Mouse (Mus musculus) intestine, embryonic 16.5 days (tissue): Measurements from ENCODE around the gene Olfr1090. TPM values are rescaled to one million over a fixed set of nuclear protein-coding genes. Genes with fewer than 3 reads are reported as not detected.

Source experiments
- ATAC-seq: fragments of 200-750 bp; cut with Nextera tagmentation; 2 replicates; pipeline ENCODE4 v1.8.0; 2017; ENCODE audit warnings: moderate TSS enrichment, moderate library complexity
- H3K27ac ChIP-seq: fragments of 300-500 bp; sonication (generic); 2 replicates; pipeline ENCODE4 v1.5.1; 2014; ENCODE audit warnings: mild to moderate bottlenecking, low read length
- H3K27me3 ChIP-seq: fragments of 300-500 bp; sonication (generic); replicated peaks from 2 replicates; pipeline ENCODE4 v1.6.1; 2014; ENCODE audit warnings: low read length, control low read depth, mixed read lengths; ENCODE audit not compliant: control insufficient read depth, insufficient read depth
- H3K36me3 ChIP-seq: fragments of 300-500 bp; sonication (generic); 2 replicates; pipeline ENCODE4 v1.6.1; 2014; ENCODE audit warnings: low read length, control low read depth; ENCODE audit not compliant: control insufficient read depth, insufficient read depth
- H3K4me1 ChIP-seq: fragments of 300-500 bp; sonication (generic); 2 replicates; pipeline ENCODE4 v1.6.1; 2014; ENCODE audit warnings: low read length, control low read depth, mixed read lengths; ENCODE audit not compliant: control insufficient read depth, insufficient read depth
- H3K4me2 ChIP-seq: fragments of 300-500 bp; sonication (generic); 2 replicates; pipeline ENCODE4 v1.6.1; 2014; ENCODE audit warnings: low read depth, low read length, control low read depth
- H3K4me3 ChIP-seq: fragments of 300-500 bp; sonication (generic); 2 replicates; pipeline ENCODE4 v1.5.1; 2014; ENCODE audit warnings: mild to moderate bottlenecking, low read length
- H3K9ac ChIP-seq: fragments of 300-500 bp; sonication (generic); 2 replicates; pipeline ENCODE4 v1.6.1; 2014; ENCODE audit warnings: low read depth, low read length
- H3K9me3 ChIP-seq: fragments of 300-500 bp; sonication (generic); 2 replicates; pipeline ENCODE4 v1.6.1; 2016; ENCODE audit warnings: low read length, control low read depth; ENCODE audit not compliant: control insufficient read depth
- WGBS: fragments of 180-500 bp; shearing (Covaris S2); extraction: QIAGEN DNeasy Blood & Tissue Kit; methylation state at CpG from one replicate; pipeline ENCODE4 v1.1.7; 2014; 5-methylcytosine and 5-hydroxymethylcytosine counted together
- polyA plus RNA-seq: library from polyadenylated mRNA; unstranded; fragments of >200 nt; fragmentation: Nextera tagmentation; extraction: Ambion mirVana; gene quantifications from 2 replicates; pipeline ENCODE4 v1.2.1, GENCODE M21; 2015

The Olfr1090 gene
- not detected in 2 replicates for polyA plus RNA-seq

- H3K9me3 ChIP-seq, result no peaks in the 10 kb centered on the region
- WGBS, result 93% methylated on average over 1 of the region's 1 CpGs
- H3K27me3 ChIP-seq, result no peaks in the 10 kb centered on the region
- no peak for ATAC-seq
- H3K4me1 ChIP-seq, result no peaks in the 10 kb centered on the region
- no peak within 1 kb of the TSS for H3K27ac ChIP-seq
- H3K36me3 ChIP-seq, result no peaks in the 10 kb centered on the region
- no peak within 1 kb of the TSS for H3K4me2 ChIP-seq
- no peak within 1 kb of the TSS for H3K4me3 ChIP-seq
- no peak within 1 kb of the TSS for H3K9ac ChIP-seq
Measured at GRCm38 (mm10) chr2:86758893-86759292, at the start of gene Olfr1090. TSS of gene Olfr1090 (minus strand) at chr2:86758993.

DNA sequence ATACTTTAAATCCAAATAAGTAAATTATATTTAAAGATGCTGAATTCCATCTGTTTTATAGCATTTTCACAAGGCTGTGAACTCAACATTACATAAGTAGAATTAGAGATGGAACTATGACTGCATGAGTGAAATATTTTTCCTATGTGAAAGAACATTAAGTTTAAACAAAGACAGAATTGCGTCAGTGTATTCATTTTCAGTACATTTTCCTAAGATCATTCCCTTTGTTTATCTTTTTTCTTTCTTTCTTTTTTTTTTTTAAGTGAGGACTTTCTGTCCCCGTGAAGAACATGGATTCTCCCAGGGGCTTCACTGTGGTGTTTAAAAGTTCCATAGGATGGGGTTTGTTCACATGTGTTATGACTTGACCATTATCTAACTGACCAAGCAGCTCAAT is 23.4 kb upstream of the Olfr1090 start, which contains the start of gene Olfr1093:
Gene Olfr1093 (plus strand): TSS at position 301 of the 400 bp plus-strand sequence.
- Histone ChIP-seq H3K36me3 (no peaks in the 10 kb centered on the region), H3K4me1 (no peaks in the 10 kb centered on the region), H3K4me3 (no peak within 1 kb of the TSS), H3K27me3 (no peaks in the 10 kb centered on the region), H3K9me3 (no peaks in the 10 kb centered on the region), H3K4me2 (no peak within 1 kb of the TSS), H3K27ac (no peak within 1 kb of the TSS), H3K9ac (no peak within 1 kb of the TSS)
- WGBS, result 77% methylated on average over 2 of the region's 2 CpGs
- no peak for ATAC-seq

- H3K27me3 ChIP-seq, result no peaks in the 10 kb centered on the region
- WGBS, result 90% methylated on average over 6 of the region's 6 CpGs
- H3K4me1 ChIP-seq, result no peaks in the 10 kb centered on the region
- H3K9ac ChIP-seq, result no peak overlapping the region
- H3K36me3 ChIP-seq, result no peaks in the 10 kb centered on the region
- ATAC-seq, result no peak
- H3K4me3 ChIP-seq, result no peak overlapping the region
- no peak overlapping the region for H3K27ac ChIP-seq
- H3K4me2 ChIP-seq, result no peak overlapping the region
- no peaks in the 10 kb centered on the region for H3K9me3 ChIP-seq
Measured at GRCm38 (mm10) chr2:86761050-86761449, 2.3 kb upstream of the Olfr1090 start.

DNA sequence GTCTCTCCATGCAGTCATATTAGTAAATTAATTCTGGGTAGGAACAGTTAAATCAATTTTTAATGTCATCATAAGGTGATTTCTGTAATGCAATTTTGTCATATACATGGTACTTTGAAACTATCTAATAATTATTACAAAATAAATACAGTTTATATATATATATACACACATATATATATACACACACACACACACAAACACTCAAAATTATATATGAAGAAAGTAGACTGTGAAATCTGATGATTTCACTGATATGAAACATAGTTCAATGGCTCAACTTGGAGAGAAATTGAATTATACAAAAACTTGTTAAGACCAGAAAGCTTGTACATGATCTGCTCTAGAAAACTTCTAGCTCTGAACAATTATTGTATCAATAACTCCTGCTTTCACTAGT is 25.2 kb downstream of the Olfr1090 start, which contains the start of gene Olfr1089:
Gene Olfr1089 (minus strand): TSS at position 101 of the 400 bp plus-strand sequence.
- Histone ChIP-seq H3K27ac (no peak within 1 kb of the TSS), H3K9me3 (no peaks in the 10 kb centered on the region)
- no peak for ATAC-seq

More for the DNA sequence above, 25.2 kb downstream of the Olfr1090 start, which contains the start of gene Olfr1089:
- no peak within 1 kb of the TSS for H3K9ac ChIP-seq
- no peak within 1 kb of the TSS for H3K4me3 ChIP-seq
- no peaks in the 10 kb centered on the region for H3K4me1 ChIP-seq
- no peaks in the 10 kb centered on the region for H3K36me3 ChIP-seq
- no peaks in the 10 kb centered on the region for H3K27me3 ChIP-seq
- H3K4me2 ChIP-seq, result no peak within 1 kb of the TSS

Other genes with a start within 250 kb of the Olfr1090 start
- not detected in 2 replicates for gene Olfr1079, start 216.5 kb downstream of the Olfr1090 start, polyA plus RNA-seq
- gene Olfr1080, start 200.8 kb downstream of the Olfr1090 start, polyA plus RNA-seq, result not detected in 2 replicates
- not detected in 2 replicates for gene Olfr1082, start 160.0 kb downstream of the Olfr1090 start, polyA plus RNA-seq
- not detected in 2 replicates for gene Olfr1084, start 119.3 kb downstream of the Olfr1090 start, polyA plus RNA-seq
- not detected in 2 replicates for gene Olfr1085, start 97.0 kb downstream of the Olfr1090 start, polyA plus RNA-seq
- not detected in 2 replicates for gene Olfr1086, start 78.9 kb downstream of the Olfr1090 start, polyA plus RNA-seq
- gene Olfr1087, start 60.6 kb downstream of the Olfr1090 start, polyA plus RNA-seq, result not detected in 2 replicates
- not detected in 2 replicates for gene Olfr1089, start 25.3 kb downstream of the Olfr1090 start, polyA plus RNA-seq
- not detected in 2 replicates for gene Olfr1093, start 23.5 kb upstream of the Olfr1090 start, polyA plus RNA-seq
- not detected in 2 replicates for gene Olfr141, start 51.0 kb upstream of the Olfr1090 start, polyA plus RNA-seq
- not detected in 2 replicates for gene Olfr1094, start 65.7 kb upstream of the Olfr1090 start, polyA plus RNA-seq
- gene Olfr1095, start 92.7 kb upstream of the Olfr1090 start, polyA plus RNA-seq, result not detected in 2 replicates
- not detected in 2 replicates for gene Gm13723, start 115.8 kb upstream of the Olfr1090 start, polyA plus RNA-seq
- not detected in 2 replicates for gene Olfr1097, start 133.2 kb upstream of the Olfr1090 start, polyA plus RNA-seq
- gene Olfr1098, start 165.6 kb upstream of the Olfr1090 start, polyA plus RNA-seq, result not detected in 2 replicates
- gene Olfr1099, start 201.7 kb upstream of the Olfr1090 start, polyA plus RNA-seq, result not detected in 2 replicates
- not detected in 2 replicates for gene Olfr1100, start 221.0 kb upstream of the Olfr1090 start, polyA plus RNA-seq
- not detected in 2 replicates for gene Olfr1101, start 232.2 kb upstream of the Olfr1090 start, polyA plus RNA-seq
- not detected in 2 replicates for gene Olfr1102, start 239.4 kb upstream of the Olfr1090 start, polyA plus RNA-seq